8 mouse cellular contexts compared by ENCODE assay signal in the genomic region with DNA sequence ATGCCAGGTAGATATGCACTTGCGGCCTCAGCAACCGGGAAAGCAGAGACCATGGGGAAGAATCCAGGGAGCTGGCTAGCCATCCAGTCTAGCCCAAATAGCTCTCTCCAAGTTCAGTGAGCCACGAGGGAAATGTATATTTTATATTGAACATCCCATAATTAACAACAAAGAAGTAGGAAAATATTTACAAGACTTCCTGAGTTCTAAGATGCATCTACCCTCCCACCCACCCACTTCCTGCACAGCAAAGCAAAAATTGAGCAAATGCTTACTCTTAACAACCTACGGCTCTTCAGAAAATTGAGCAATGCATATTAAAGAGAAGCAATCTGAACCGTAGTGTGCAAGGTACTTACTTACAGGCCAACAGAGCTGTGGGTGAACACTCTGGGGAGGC. TPM values are rescaled to one million over a fixed set of nuclear protein-coding genes. Genes with fewer than 3 reads are reported as not detected.
A peak's percentile ranks its signal among the peaks of the same experiment; 100 is the strongest.
DNase-seq lines count a peak whose midpoint lies in the region; ATAC-seq and TF ChIP-seq lines count a peak whose summit lies in the region.

No protein-coding gene starts in this region.

- H3K27ac ChIP-seq in kidney, embryonic 15.5 days = peak overlapping the region; percentile 100
- no peak overlapping the region for H3K27ac ChIP-seq in brown adipose tissue, adult 24 weeks (replicated peaks; ENCODE audit: low read depth, low read length)
- peak overlapping the region; percentile 99; the same call in 1 of the 2 replicates for H3K27ac ChIP-seq in intestine, embryonic 14.5 days (ENCODE audit: low read depth)

- H3K4me3 ChIP-seq in kidney, embryonic 15.5 days (replicated peaks) = peak overlapping the region; percentile 63; the same call in 1 of the 2 replicates
- peak overlapping the region; percentile 85; the same call in 1 of the 2 replicates for H3K4me3 ChIP-seq in brown adipose tissue, adult 24 weeks (ENCODE audit: insufficient read depth, low read depth, low read length)
- H3K4me3 ChIP-seq in intestine, embryonic 14.5 days (ENCODE audit: low read depth, low read length) = no peak overlapping the region
- peak overlapping the region; percentile 68 for H3K4me3 ChIP-seq in myocyte

- H3K4me1 ChIP-seq in kidney, embryonic 15.5 days = peaks cover 53% of the 10 kb centered on the region
- H3K4me1 ChIP-seq in brown adipose tissue, adult 24 weeks (ENCODE audit: control insufficient read depth, insufficient read depth, insufficient read length, low read length) = peaks cover 5% of the 10 kb centered on the region; the same call in 1 of the 2 replicates
- peaks cover 27% of the 10 kb centered on the region for H3K4me1 ChIP-seq in intestine, embryonic 14.5 days (replicated peaks; ENCODE audit: control insufficient read depth, insufficient read depth, low read length)

- no peaks in the 10 kb centered on the region for H3K27me3 ChIP-seq in kidney, embryonic 15.5 days
- H3K27me3 ChIP-seq in intestine, embryonic 14.5 days (replicated peaks; ENCODE audit: control insufficient read depth, insufficient read depth, low read length) = no peaks in the 10 kb centered on the region
- H3K27me3 ChIP-seq in myocyte (ENCODE audit: control insufficient read depth, insufficient read depth, insufficient read length) = no peaks in the 10 kb centered on the region

- H3K9ac ChIP-seq in kidney, embryonic 15.5 days = peak overlapping the region; percentile 71
- H3K9ac ChIP-seq in intestine, embryonic 14.5 days (ENCODE audit: low read length) = peak overlapping the region; percentile 91; the same call in 1 of the 2 replicates

- no peak for DNase-seq in kidney, adult 9 months
- DNase-seq in intestine, embryonic 14.5 days (ENCODE audit: low spot score) = no peak
- DNase-seq in right cerebral cortex, postnatal 10 days (ENCODE audit: low spot score in 2 of 2) = no peak
- DNase-seq in lung, postnatal 25 days (ENCODE audit: low spot score) = no peak
- no peak for DNase-seq in spleen, postnatal 4 days (ENCODE audit: low spot score in 2 of 2)

- H3K4me2 ChIP-seq in kidney, embryonic 15.5 days = peak overlapping the region; percentile 76
- H3K4me2 ChIP-seq in intestine, embryonic 14.5 days (ENCODE audit: low read length) = peak overlapping the region; percentile 85
- peak overlapping the region; percentile 76 for H3K4me2 ChIP-seq in myocyte (ENCODE audit: low read depth)

- no peak overlapping the region for H3ac ChIP-seq in myocyte (ENCODE audit: control insufficient read depth, insufficient read length)

- no peak for ATAC-seq in kidney, embryonic 15.5 days (replicated peaks; ENCODE audit: low FRiP score)
- no peak for ATAC-seq in intestine, embryonic 14.5 days (replicated peaks; ENCODE audit: low FRiP score, low TSS enrichment, low read depth)

- 78% methylated on average over 5 of the region's 5 CpGs for WGBS in kidney, embryonic 15.5 days
- 77% methylated on average over 5 of the region's 5 CpGs for WGBS in intestine, embryonic 14.5 days

- TF ChIP-seq POLR2A in myocyte (IDR thresholded peaks at IDR 0.05; ENCODE audit: insufficient read length, low read depth) = no peak

- no peaks in the 10 kb centered on the region for H3K9me3 ChIP-seq in kidney, embryonic 15.5 days (replicated peaks)
- H3K9me3 ChIP-seq in intestine, embryonic 14.5 days (ENCODE audit: control insufficient read depth, low read length) = no peaks in the 10 kb centered on the region

- peaks cover 20% of the 10 kb centered on the region for H3K36me3 ChIP-seq in kidney, embryonic 15.5 days
- peaks cover 21% of the 10 kb centered on the region for H3K36me3 ChIP-seq in intestine, embryonic 14.5 days (ENCODE audit: control insufficient read depth, insufficient read depth, low read length)
- H3K36me3 ChIP-seq in myocyte (ENCODE audit: control insufficient read depth, insufficient read depth) = no peaks in the 10 kb centered on the region

- peaks cover 24% of the 10 kb centered on the region for H3K79me2 ChIP-seq in myocyte (ENCODE audit: control insufficient read depth, insufficient read depth)

TF ChIP-seq in myocyte, 11 proteins besides CTCF, POLR2A, EP300 and RAD21:
- TF ChIP-seq MAX (IDR thresholded peaks at IDR 0.05; ENCODE audit: low read depth) (no peak), USF1 (IDR thresholded peaks at IDR 0.05; ENCODE audit: low read depth) (no peak)

RNA-seq across cellular contexts. Expression of a gene that starts 0.8 kb away (rescaled TPM):
- 171 and 182 TPM in 2 replicates for polyA plus RNA-seq in kidney, embryonic 15.5 days (2015; fragmentation: Nextera tagmentation; extraction: Ambion mirVana)
- polyA plus RNA-seq in brown adipose tissue, adult 24 weeks (2012; ENCODE audit: insufficient read depth, insufficient read length, missing spikeins) = 20.1 and 20.9 TPM in 2 replicates
- 165 and 170 TPM in 2 replicates for polyA plus RNA-seq in intestine, embryonic 14.5 days (2014; fragmentation: Nextera tagmentation; extraction: Ambion mirVana)
- polyA plus RNA-seq in myocyte (2012; fragmentation: generic; extraction: Trizol) = 30.1 TPM

RNA-seq across cellular contexts. Expression of a gene that starts 3.8 kb away (rescaled TPM):
- 67.6 and 73.2 TPM in 2 replicates for polyA plus RNA-seq in kidney, embryonic 15.5 days (2015; fragmentation: Nextera tagmentation; extraction: Ambion mirVana)
- 180 and 221 TPM in 2 replicates for polyA plus RNA-seq in brown adipose tissue, adult 24 weeks (2012; ENCODE audit: insufficient read depth, insufficient read length, missing spikeins)
- 72.4 and 77.4 TPM in 2 replicates for polyA plus RNA-seq in intestine, embryonic 14.5 days (2014; fragmentation: Nextera tagmentation; extraction: Ambion mirVana)
- 120 TPM for polyA plus RNA-seq in myocyte (2012; fragmentation: generic; extraction: Trizol)

RNA-seq across cellular contexts. Expression of a gene that starts 26.8 kb away (rescaled TPM):
- 7.8 and 9.4 TPM in 2 replicates for polyA plus RNA-seq in kidney, embryonic 15.5 days (2015; fragmentation: Nextera tagmentation; extraction: Ambion mirVana)
- polyA plus RNA-seq in brown adipose tissue, adult 24 weeks (2012; ENCODE audit: insufficient read depth, insufficient read length, missing spikeins) = not detected in 2 replicates
- 12.9 and 14.6 TPM in 2 replicates for polyA plus RNA-seq in intestine, embryonic 14.5 days (2014; fragmentation: Nextera tagmentation; extraction: Ambion mirVana)
- polyA plus RNA-seq in myocyte (2012; fragmentation: generic; extraction: Trizol) = 0.56 TPM

RNA-seq across cellular contexts. Expression of a gene that starts 52.7 kb away (rescaled TPM):
- polyA plus RNA-seq in kidney, embryonic 15.5 days (2015; fragmentation: Nextera tagmentation; extraction: Ambion mirVana) = 3.4 and 5.8 TPM in 2 replicates
- 32.6 and 73.5 TPM in 2 replicates for polyA plus RNA-seq in brown adipose tissue, adult 24 weeks (2012; ENCODE audit: insufficient read depth, insufficient read length, missing spikeins)
- polyA plus RNA-seq in intestine, embryonic 14.5 days (2014; fragmentation: Nextera tagmentation; extraction: Ambion mirVana) = 0.18 and 0.32 TPM in 2 replicates
- 7.1 TPM for polyA plus RNA-seq in myocyte (2012; fragmentation: generic; extraction: Trizol)
